11 mouse cellular contexts compared by ENCODE assay signal in genomic region chr11:101262272-101262967, GRCm38 (mm10). TPM values are rescaled to one million over a fixed set of nuclear protein-coding genes. Genes with fewer than 3 reads are reported as not detected.
DNase-seq lines count a peak whose midpoint lies in the region; ATAC-seq lines count a peak whose summit lies in the region.
"Had no signal": no experiment of that assay in that cellular context is flagged by ENCODE, and none has a peak within 500 bp of the region (broad histone marks: within the 10 kb centered on the region; RNA-seq: fewer than 3 reads in every experiment).

No protein-coding gene starts in this region.

- no peaks in the 10 kb centered on the region for H3K9me3 ChIP-seq in heart, embryonic 15.5 days (replicated peaks)
- H3K9me3 ChIP-seq in embryonic facial prominence, embryonic 10.5 days, result no peaks in the 10 kb centered on the region
- H3K9me3 ChIP-seq in intestine, embryonic 14.5 days (ENCODE audit: control insufficient read depth, low read length), result no peaks in the 10 kb centered on the region
- H3K9me3 ChIP-seq in midbrain, embryonic 12.5 days, result no peaks in the 10 kb centered on the region

- H3K4me3 ChIP-seq in heart, embryonic 15.5 days, result peak overlapping the region; percentile 36
- H3K4me3 ChIP-seq in embryonic facial prominence, embryonic 10.5 days, result peak overlapping the region; percentile 70
- H3K4me3 ChIP-seq in intestine, embryonic 14.5 days (ENCODE audit: low read depth, low read length), result peak overlapping the region; percentile 63
- peak overlapping the region; percentile 50 for H3K4me3 ChIP-seq in midbrain, embryonic 12.5 days
- H3K4me3 ChIP-seq: myocyte had no signal

- DNase-seq in heart, postnatal 36 days, result no peak
- peak; percentile 59 for DNase-seq in embryonic facial prominence, embryonic 10.5 days (ENCODE audit: low spot score)
- DNase-seq in intestine, embryonic 14.5 days (ENCODE audit: low spot score), result peak; percentile 60
- no peak for DNase-seq in layer of hippocampus, adult 9-10 months (ENCODE audit: low spot score)
- no peak for DNase-seq in ovary, adult 18-20 months (ENCODE audit: low spot score)
- DNase-seq in T-cell, adult 2 months (ENCODE audit: low spot score), result no peak
- DNase-seq: cerebellum, adult 8-10 months had no signal

- H3K4me1 ChIP-seq in heart, embryonic 15.5 days (replicated peaks), result peaks cover 64% of the 10 kb centered on the region
- peaks cover 76% of the 10 kb centered on the region for H3K4me1 ChIP-seq in embryonic facial prominence, embryonic 10.5 days
- H3K4me1 ChIP-seq in intestine, embryonic 14.5 days (replicated peaks; ENCODE audit: control insufficient read depth, insufficient read depth, low read length), result peaks cover 48% of the 10 kb centered on the region
- peaks cover 53% of the 10 kb centered on the region for H3K4me1 ChIP-seq in midbrain, embryonic 12.5 days

- H3K36me3 ChIP-seq in heart, embryonic 15.5 days, result 0 out of 2 replicates have a peak, but pooled peaks cover 4% of the 10 kb centered on the region
- H3K36me3 ChIP-seq in embryonic facial prominence, embryonic 10.5 days (replicated peaks), result peaks cover 19% of the 10 kb centered on the region
- peaks cover 2% of the 10 kb centered on the region for H3K36me3 ChIP-seq in intestine, embryonic 14.5 days (ENCODE audit: control insufficient read depth, insufficient read depth, low read length)
- H3K36me3 ChIP-seq in midbrain, embryonic 12.5 days, result 0 out of 2 replicates have a peak, but pooled peaks cover 7% of the 10 kb centered on the region

- 4% methylated on average over 24 of the region's 24 CpGs for WGBS in heart, embryonic 15.5 days
- WGBS in embryonic facial prominence, embryonic 10.5 days, result 1% methylated on average over 24 of the region's 24 CpGs
- 7% methylated on average over 24 of the region's 24 CpGs for WGBS in intestine, embryonic 14.5 days
- under 1% methylated on average over 24 of the region's 24 CpGs for WGBS in midbrain, embryonic 12.5 days

- peak overlapping the region; percentile 16; the same call in 1 of the 2 replicates for H3K9ac ChIP-seq in heart, embryonic 15.5 days
- peak overlapping the region; percentile 30; the same call in 1 of the 2 replicates for H3K9ac ChIP-seq in intestine, embryonic 14.5 days (ENCODE audit: low read length)
- H3K9ac ChIP-seq in midbrain, embryonic 12.5 days (replicated peaks), result no peak overlapping the region; the same call in 1 of the 2 replicates

- intact Hi-C loops in heart, postnatal 36 days (cut with DNase I), result no loop called here

- no peak for ATAC-seq in heart, embryonic 15.5 days (replicated peaks; ENCODE audit: insufficient number of reproducible peaks, insufficient read depth, low FRiP score, low read depth)
- ATAC-seq in intestine, embryonic 14.5 days (replicated peaks; ENCODE audit: low FRiP score, low TSS enrichment, low read depth), result no peak
- no peak for ATAC-seq in midbrain, embryonic 12.5 days (ENCODE audit: low FRiP score, low read depth)

- H3K27me3 ChIP-seq in heart, embryonic 15.5 days, result peaks cover 46% of the 10 kb centered on the region
- peaks cover 71% of the 10 kb centered on the region for H3K27me3 ChIP-seq in embryonic facial prominence, embryonic 10.5 days (replicated peaks; ENCODE audit: low read depth, poor library complexity, severe bottlenecking)
- peaks cover 31% of the 10 kb centered on the region for H3K27me3 ChIP-seq in intestine, embryonic 14.5 days (replicated peaks; ENCODE audit: control insufficient read depth, insufficient read depth, low read length)
- H3K27me3 ChIP-seq in midbrain, embryonic 12.5 days, result peaks cover 69% of the 10 kb centered on the region

- no peak overlapping the region for H3K27ac ChIP-seq in heart, embryonic 15.5 days
- H3K27ac ChIP-seq in embryonic facial prominence, embryonic 10.5 days (replicated peaks), result 0 out of 2 replicates have a peak overlapping the region, but pooled peaks have one; percentile 30
- no peak overlapping the region for H3K27ac ChIP-seq in intestine, embryonic 14.5 days (ENCODE audit: low read depth)
- no peak overlapping the region for H3K27ac ChIP-seq in midbrain, embryonic 12.5 days (replicated peaks)

- peak overlapping the region; percentile 97 for H3K4me2 ChIP-seq in heart, embryonic 15.5 days
- peak overlapping the region; percentile 98 for H3K4me2 ChIP-seq in intestine, embryonic 14.5 days (ENCODE audit: low read length)
- H3K4me2 ChIP-seq in midbrain, embryonic 12.5 days (replicated peaks), result peak overlapping the region; percentile 98

RNA-seq across cellular contexts. Expression of gene Wnk4, which starts 2.1 kb away (rescaled TPM):
- polyA plus RNA-seq in heart, embryonic 15.5 days (2015; fragmentation: Nextera tagmentation; extraction: Ambion mirVana), result 4.1 and 7.2 TPM in 2 replicates
- 10 to 100 TPM; 18.5 to 19.8 TPM for total RNA-seq in heart, postnatal 36 days (2021)
- 6.0 and 8.3 TPM in 2 replicates for polyA plus RNA-seq in embryonic facial prominence, embryonic 10.5 days (2016; fragmentation: Nextera tagmentation; extraction: Ambion mirVana)
- 12.6 and 14.4 TPM in 2 replicates for polyA plus RNA-seq in intestine, embryonic 14.5 days (2014; fragmentation: Nextera tagmentation; extraction: Ambion mirVana)
- 7.8 and 10.2 TPM in 2 replicates for polyA plus RNA-seq in midbrain, embryonic 12.5 days (2016; fragmentation: Nextera tagmentation; extraction: Ambion mirVana)
- total RNA-seq: hematopoietic stem cell, adult 5-6 weeks had no signal

RNA-seq across cellular contexts. Expression of gene Vps25, which starts 8.9 kb away (rescaled TPM):
- 89.1 and 106 TPM in 2 replicates for polyA plus RNA-seq in heart, embryonic 15.5 days (2015; fragmentation: Nextera tagmentation; extraction: Ambion mirVana)
- total RNA-seq in heart, postnatal 36 days (2021), result 10 to 100 TPM; 84.6 to 95.8 TPM
- 124 TPM in 2 replicates for polyA plus RNA-seq in embryonic facial prominence, embryonic 10.5 days (2016; fragmentation: Nextera tagmentation; extraction: Ambion mirVana)
- 143 and 150 TPM in 2 replicates for polyA plus RNA-seq in intestine, embryonic 14.5 days (2014; fragmentation: Nextera tagmentation; extraction: Ambion mirVana)
- polyA plus RNA-seq in midbrain, embryonic 12.5 days (2016; fragmentation: Nextera tagmentation; extraction: Ambion mirVana), result 101 and 102 TPM in 2 replicates

RNA-seq across cellular contexts. Expression of gene Cntd1, which starts 16.4 kb away (rescaled TPM):
- 0.61 and 0.68 TPM in 2 replicates for polyA plus RNA-seq in heart, embryonic 15.5 days (2015; fragmentation: Nextera tagmentation; extraction: Ambion mirVana)
- under 1 TPM; 0.11 to 0.35 TPM for total RNA-seq in heart, postnatal 36 days (2021)
- 1.3 and 1.4 TPM in 2 replicates for polyA plus RNA-seq in embryonic facial prominence, embryonic 10.5 days (2016; fragmentation: Nextera tagmentation; extraction: Ambion mirVana)
- polyA plus RNA-seq in intestine, embryonic 14.5 days (2014; fragmentation: Nextera tagmentation; extraction: Ambion mirVana), result 1.1 TPM in 2 replicates
- polyA plus RNA-seq in midbrain, embryonic 12.5 days (2016; fragmentation: Nextera tagmentation; extraction: Ambion mirVana), result 1.3 and 1.6 TPM in 2 replicates

RNA-seq across cellular contexts. Expression of gene Coa3, which starts 16.5 kb away (rescaled TPM):
- polyA plus RNA-seq in heart, embryonic 15.5 days (2015; fragmentation: Nextera tagmentation; extraction: Ambion mirVana), result 151 and 169 TPM in 2 replicates
- total RNA-seq in heart, postnatal 36 days (2021), result 10 to 100 TPM; 90.1 to 92.7 TPM
- 200 and 203 TPM in 2 replicates for polyA plus RNA-seq in embryonic facial prominence, embryonic 10.5 days (2016; fragmentation: Nextera tagmentation; extraction: Ambion mirVana)
- 260 and 265 TPM in 2 replicates for polyA plus RNA-seq in intestine, embryonic 14.5 days (2014; fragmentation: Nextera tagmentation; extraction: Ambion mirVana)
- polyA plus RNA-seq in midbrain, embryonic 12.5 days (2016; fragmentation: Nextera tagmentation; extraction: Ambion mirVana), result 196 and 198 TPM in 2 replicates

RNA-seq across cellular contexts. Expression of gene Ramp2, which starts 16.6 kb away (rescaled TPM):
- 196 and 210 TPM in 2 replicates for polyA plus RNA-seq in heart, embryonic 15.5 days (2015; fragmentation: Nextera tagmentation; extraction: Ambion mirVana)
- total RNA-seq in heart, postnatal 36 days (2021), result 100 to 1,000 TPM in 1 of 2 experiments, 10 to 100 TPM in 1; 88.9 to 132 TPM
- 66.4 and 68.4 TPM in 2 replicates for polyA plus RNA-seq in embryonic facial prominence, embryonic 10.5 days (2016; fragmentation: Nextera tagmentation; extraction: Ambion mirVana)
- 113 and 122 TPM in 2 replicates for polyA plus RNA-seq in intestine, embryonic 14.5 days (2014; fragmentation: Nextera tagmentation; extraction: Ambion mirVana)
- 70.3 and 76.3 TPM in 2 replicates for polyA plus RNA-seq in midbrain, embryonic 12.5 days (2016; fragmentation: Nextera tagmentation; extraction: Ambion mirVana)
- total RNA-seq: hematopoietic stem cell, adult 5-6 weeks had no signal

Comparison
In these comparisons a context has a peak if more than half of its experiments do, and no peak if none do; other contexts are left out.
1. DNase-seq: peak in embryonic facial prominence, embryonic 10.5 days (single experiment) and intestine, embryonic 14.5 days (single experiment); none in heart, postnatal 36 days (0 of 2), layer of hippocampus, adult 9-10 months (single experiment), ovary, adult 18-20 months (single experiment) and T-cell, adult 2 months (single experiment).
2. Peak in every context shown above with its lines, with median percentiles within 50 percentile points of each other: H3K4me2 ChIP-seq and H3K4me3 ChIP-seq.